ENCODE assay signal across 14 mouse cellular contexts in genomic region chr14:21099371-21099770, GRCm38 (mm10). TPM values are rescaled to one million over a fixed set of nuclear protein-coding genes. Genes with fewer than 3 reads are reported as not detected.
DNase-seq lines count a peak whose midpoint lies in the region; ATAC-seq lines count a peak whose summit lies in the region.
"Had no signal": no experiment of that assay in that cellular context is flagged by ENCODE, and none has a peak within 500 bp of the region (broad histone marks: within the 10 kb centered on the region; RNA-seq: fewer than 3 reads in every experiment).

No protein-coding gene starts in this region.

- intact Hi-C loops in gastrocnemius, postnatal 14 days (cut with DNase I; ENCODE audit: low total_unique reads): no loop called here

- H3K27me3 ChIP-seq in limb, embryonic 12.5 days: no peaks in the 10 kb centered on the region
- H3K27me3 ChIP-seq: liver, embryonic 13.5 days had no signal

- DNase-seq in gastrocnemius, postnatal 25 days: peak; percentile 18
- no peak for DNase-seq in gastrocnemius, postnatal 14 days
- peak; percentile 33 to 45 for DNase-seq in layer of hippocampus, adult 8-10 months (ENCODE audit: low spot score in 2 of 2)
- no peak for DNase-seq in layer of hippocampus, postnatal 25 days (ENCODE audit: extremely low spot score in 1 of 2, low spot score in 1 of 2)
- peak; percentile 81 for DNase-seq in brain, adult 2 months (ENCODE audit: low read depth, low spot score)
- no peak for DNase-seq in retina, embryonic 14.5 days (ENCODE audit: low spot score)
- DNase-seq: B cell, adult 2 months; cerebellum, postnatal 10 days; heart, postnatal 10 days; liver, embryonic 13.5 days had no signal

- ATAC-seq in limb, embryonic 12.5 days (ENCODE audit: insufficient number of reproducible peaks, insufficient read depth, low FRiP score, low TSS enrichment, low read depth): no peak
- no peak for ATAC-seq in inflammation-experienced regulatory T-cells, adult 6 months
- ATAC-seq: activated CD4-positive, CD25-positive, alpha-beta regulatory T cell, adult 4 months had no signal

- no peaks in the 10 kb centered on the region for H3K9me3 ChIP-seq in limb, embryonic 12.5 days
- H3K9me3 ChIP-seq: liver, embryonic 13.5 days had no signal

- peak overlapping the region; percentile 40 for H3K4me2 ChIP-seq in limb, embryonic 12.5 days
- H3K4me2 ChIP-seq: liver, embryonic 13.5 days had no signal

- no peak overlapping the region for H3K9ac ChIP-seq in limb, embryonic 12.5 days (replicated peaks)
- H3K9ac ChIP-seq: liver, embryonic 13.5 days had no signal

- no peaks in the 10 kb centered on the region for H3K36me3 ChIP-seq in limb, embryonic 12.5 days

- no peak overlapping the region for H3K4me3 ChIP-seq in limb, embryonic 12.5 days (replicated peaks)
- H3K4me3 ChIP-seq: erythroblast, embryonic 14.5 days; liver, embryonic 13.5 days had no signal

- H3K27ac ChIP-seq in limb, embryonic 12.5 days: peak overlapping the region; percentile 69; the same call in 1 of the 2 replicates
- H3K27ac ChIP-seq: liver, embryonic 13.5 days had no signal

- peaks cover 19% of the 10 kb centered on the region for H3K4me1 ChIP-seq in limb, embryonic 12.5 days (replicated peaks)

- WGBS in limb, embryonic 12.5 days: 26% methylated on average over 7 of the region's 7 CpGs

RNA-seq across cellular contexts. Expression of gene Adk, which starts 47.0 kb away (rescaled TPM):
- 100 to 1,000 TPM in 1 of 2 experiments, 10 to 100 TPM in 1; 96.4 to 109 TPM for total RNA-seq in gastrocnemius, postnatal 25 days (2021)
- 100 to 1,000 TPM in 1 of 2 experiments, 10 to 100 TPM in 1; 93.8 to 101 TPM for total RNA-seq in gastrocnemius, postnatal 14 days (2021)
- 10 to 100 TPM; 66.5 to 80.7 (median 73.0) TPM for total RNA-seq in layer of hippocampus, adult 8-10 months (2022)
- 10 to 100 TPM; 77.1 to 86.5 TPM for total RNA-seq in layer of hippocampus, postnatal 25 days (2021)
- 155 TPM in 2 replicates for polyA plus RNA-seq in limb, embryonic 12.5 days (2016; fragmentation: Nextera tagmentation; extraction: Ambion mirVana)
- 100 to 1,000 TPM in 2 of 3 experiments, 10 to 100 TPM in 1; 84.7 to 128 (median 118) TPM for polyA plus RNA-seq in inflammation-experienced regulatory T-cells, adult 6 months (2017; shearing (Covaris generic))

RNA-seq across cellular contexts. Expression of gene Ap3m1, which starts 47.1 kb away (rescaled TPM):
- 10 to 100 TPM; 32.5 to 34.9 TPM for total RNA-seq in gastrocnemius, postnatal 25 days (2021)
- total RNA-seq in gastrocnemius, postnatal 14 days (2021): 10 to 100 TPM; 35.9 to 45.5 TPM
- total RNA-seq in layer of hippocampus, adult 8-10 months (2022): 10 to 100 TPM; 68.9 to 81.4 (median 74.7) TPM
- total RNA-seq in layer of hippocampus, postnatal 25 days (2021): 10 to 100 TPM; 75.0 to 77.1 TPM
- 75.0 and 79.9 TPM in 2 replicates for polyA plus RNA-seq in limb, embryonic 12.5 days (2016; fragmentation: Nextera tagmentation; extraction: Ambion mirVana)
- 100 to 1,000 TPM in 1 of 3 experiments, 10 to 100 TPM in 2; 70.6 to 107 (median 81.6) TPM for polyA plus RNA-seq in inflammation-experienced regulatory T-cells, adult 6 months (2017; shearing (Covaris generic))

Comparison
In these comparisons a context has a peak if more than half of its experiments do, and no peak if none do; other contexts are left out.
1. DNase-seq: peak in gastrocnemius, postnatal 25 days (single experiment), layer of hippocampus, adult 8-10 months (2 of 2) and brain, adult 2 months (single experiment); none in gastrocnemius, postnatal 14 days (single experiment), layer of hippocampus, postnatal 25 days (0 of 2) and retina, embryonic 14.5 days (single experiment).